Mouse (Mus musculus) heart, adult 18-20 months (tissue): ENCODE data around the gene Homer3. TPM values are rescaled to one million over a fixed set of nuclear protein-coding genes. Genes with fewer than 3 reads are reported as not detected.

Source experiments
- DNase-seq, 2 experiments: peaks; one replicate each; pipeline ENCODE4 v3.0.0; 2021 to 2022; ENCODE audit warnings: mixed read lengths in 1 of 2
- total RNA-seq, 2 experiments: library from RNA; stranded (reverse); gene quantifications; 2 replicates each; pipeline ENCODE4 v1.2.3; 2021

Homer3 gene
- total RNA-seq, 2 experiments from 2014 or later = 7.7 to 8.4 TPM

DNA sequence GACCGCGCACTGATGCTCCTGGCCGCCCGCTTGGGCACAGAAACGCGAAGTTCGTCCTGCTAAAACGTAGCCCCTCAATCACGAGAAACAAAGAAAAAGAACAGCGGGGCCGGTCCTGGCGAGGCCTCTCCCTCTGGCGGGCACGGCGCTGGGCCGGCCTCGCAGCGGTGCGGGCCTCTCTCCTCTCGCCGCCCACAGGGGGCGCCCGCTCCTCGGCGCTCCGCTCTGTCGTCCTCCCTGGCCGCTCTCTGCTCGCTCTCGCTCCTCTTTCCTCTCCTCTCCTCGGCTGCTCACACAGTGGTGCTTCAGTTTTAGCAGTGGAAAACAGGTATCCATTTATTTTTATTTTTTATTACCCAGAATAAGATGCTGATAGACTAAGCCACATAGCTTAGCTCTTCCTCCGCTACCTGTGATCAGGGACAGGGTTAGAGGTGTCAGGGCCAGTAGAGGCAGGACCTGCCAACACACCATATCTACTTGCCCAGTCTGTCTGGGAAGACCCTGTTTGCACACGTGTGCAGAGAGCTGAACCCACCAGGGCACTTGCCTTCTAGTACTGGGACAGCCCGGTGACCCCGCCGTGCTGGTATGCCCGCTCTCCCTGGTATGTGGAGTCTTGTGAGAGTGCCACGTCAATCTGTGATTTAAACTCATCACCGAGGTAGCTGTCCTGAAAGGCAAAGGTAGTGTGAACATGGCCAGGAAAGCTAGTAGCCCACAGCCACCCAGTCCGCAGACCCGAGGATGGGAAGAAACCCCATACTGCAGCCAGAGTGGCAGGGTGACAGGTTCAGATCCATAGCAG lies 49.6 kb downstream of the Homer3 start:
- peak; percentile 41 to 60 for DNase-seq

DNA sequence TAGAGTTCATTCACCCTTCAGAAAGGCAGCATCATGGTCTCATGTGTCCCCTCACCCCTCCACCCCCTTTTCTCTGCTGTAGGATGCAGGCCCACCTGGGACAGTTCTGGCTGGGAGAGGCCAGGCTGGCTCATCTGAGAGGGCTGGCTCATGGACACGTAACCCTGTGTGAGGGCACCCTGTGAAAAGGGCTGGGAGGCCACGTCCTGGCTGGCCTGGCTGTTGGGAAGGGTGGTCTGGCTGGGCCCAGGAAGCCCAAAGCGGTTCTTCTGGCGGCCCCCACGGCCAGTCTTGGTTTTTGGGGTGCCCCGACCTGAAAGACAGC lies 50.2 kb downstream of the Homer3 start:
- DNase-seq = no peak

DNA sequence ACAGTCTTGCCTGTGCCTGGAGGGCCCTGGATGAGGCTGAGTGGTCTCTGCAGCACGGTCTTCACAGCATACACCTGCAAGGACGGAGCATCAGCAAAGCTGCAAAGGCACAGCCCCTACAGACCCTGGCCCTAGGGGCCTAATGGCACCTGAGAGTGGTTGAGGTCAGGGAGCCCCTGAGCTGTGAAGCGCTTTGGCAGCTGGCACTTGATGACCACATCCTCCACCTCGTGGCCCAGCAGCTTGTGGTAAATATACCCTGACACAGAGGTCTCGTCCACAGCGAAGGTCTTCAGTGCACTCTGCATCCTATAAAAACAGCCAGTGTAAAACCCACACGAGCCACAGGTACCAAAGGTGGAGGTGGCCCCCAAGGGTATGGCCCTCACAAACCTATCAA lies 56.3 kb downstream of the Homer3 start:
- no peak for DNase-seq

DNA sequence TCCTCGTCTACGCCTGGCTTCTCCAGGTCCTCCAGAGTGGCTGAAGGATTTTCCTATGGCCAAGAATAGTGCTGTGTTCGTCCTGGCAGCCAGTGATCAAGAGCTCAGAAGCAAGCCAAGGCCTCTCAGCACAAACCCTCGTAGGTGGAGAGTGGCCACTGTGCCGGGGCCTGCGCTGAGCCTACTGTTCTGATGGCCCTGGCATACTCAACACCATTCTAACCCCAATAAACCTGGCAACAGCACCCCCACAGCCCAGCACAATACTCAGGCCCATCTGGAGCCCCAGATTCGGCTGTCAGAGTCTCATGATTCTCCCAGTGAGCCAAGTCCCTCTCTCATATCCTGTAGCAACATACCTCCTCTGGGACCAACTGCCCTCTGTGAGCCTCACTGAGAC lies 58.0 kb downstream of the Homer3 start:
- DNase-seq = no peak

DNA sequence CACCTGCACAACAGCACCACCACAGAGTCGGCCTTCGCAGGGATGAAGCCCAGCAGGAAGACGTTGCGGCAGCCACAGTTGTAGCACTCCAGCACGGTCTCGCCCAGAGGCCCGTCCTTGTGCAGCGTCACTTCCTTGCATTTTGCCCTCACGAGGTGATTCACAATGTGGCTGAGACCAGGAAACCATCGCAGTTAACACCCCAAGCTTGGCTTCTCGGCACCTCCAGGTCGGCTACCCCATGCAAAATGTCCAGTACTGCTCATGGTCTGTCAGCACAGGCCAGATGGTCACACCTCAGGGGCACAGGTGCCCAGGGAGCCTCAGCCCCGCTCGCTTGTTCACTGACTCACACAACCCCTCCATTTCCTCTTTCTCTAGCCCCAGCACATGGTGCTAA lies 59.4 kb downstream of the Homer3 start:
- DNase-seq = no peak

DNA sequence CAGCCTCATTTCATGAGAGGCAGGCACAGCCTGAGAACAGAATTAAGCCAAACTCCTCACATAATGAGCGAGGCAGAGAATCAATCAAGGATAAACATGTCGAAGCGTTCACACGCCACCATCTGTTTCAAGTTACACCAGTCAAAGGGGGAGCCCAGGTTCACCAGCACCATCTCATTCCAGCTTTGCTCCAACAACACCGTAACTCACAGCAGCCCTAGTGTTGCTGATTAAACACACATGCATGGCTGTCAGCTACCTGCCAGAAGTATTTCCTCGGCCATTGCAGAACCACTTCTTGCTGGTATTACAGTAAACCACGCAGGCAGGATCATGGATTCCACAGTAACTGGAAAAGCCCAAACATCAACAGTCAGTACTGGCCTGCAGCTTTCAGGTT lies 60.4 kb downstream of the Homer3 start:
- DNase-seq = no peak

DNA sequence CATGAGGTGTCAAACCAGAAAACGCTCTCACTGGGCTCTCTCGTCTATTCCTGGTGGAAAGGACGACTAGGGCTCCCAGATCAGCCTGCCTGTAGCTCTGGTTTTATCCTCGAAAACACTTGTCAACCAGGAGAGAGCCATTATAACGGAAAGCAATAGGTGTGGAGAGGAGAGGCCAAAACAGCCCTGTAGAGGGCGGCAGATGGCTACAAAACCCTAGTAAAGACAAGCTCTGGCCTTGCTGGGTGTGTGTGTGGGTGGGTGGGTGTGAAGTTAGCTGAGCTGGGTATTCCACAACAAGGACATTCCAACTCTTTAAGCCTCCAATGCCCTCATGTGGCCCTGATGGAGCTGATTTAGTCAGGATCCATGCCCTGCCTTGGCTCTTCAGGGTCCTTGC lies 61.1 kb downstream of the Homer3 start:
- peak in 1 of 2 experiments; percentile 55 for DNase-seq

Other genes starting within 250 kb of the Homer3 start
- gene Mau2, start 240.1 kb upstream of the Homer3 start, total RNA-seq = 10 to 100 TPM; 30.7 to 32.2 TPM
- gene Sugp1, start 240.0 kb upstream of the Homer3 start, total RNA-seq = 10 to 100 TPM; 15.8 to 17.6 TPM
- 1 to 10 TPM in 1 of 2 experiments, under 1 TPM in 1; 0.52 to 1.4 TPM for gene Tm6sf2, start 209.9 kb upstream of the Homer3 start, total RNA-seq
- gene Hapln4, start 199.4 kb upstream of the Homer3 start, total RNA-seq = under 1 TPM in 1 of 2 experiments, not detected in 1; 0.08 TPM
- gene Ncan, start 162.0 kb upstream of the Homer3 start, total RNA-seq = under 1 TPM in 1 of 2 experiments, not detected in 1; 0.03 TPM
- 1 to 10 TPM; 7.5 to 7.9 TPM for gene Nr2c2ap, start 151.5 kb upstream of the Homer3 start, total RNA-seq
- gene Rfxank, start 143.7 kb upstream of the Homer3 start, total RNA-seq = 10 to 100 TPM; 19.8 to 19.9 TPM
- gene Borcs8, start 143.3 kb upstream of the Homer3 start, total RNA-seq = 10 to 100 TPM; 17.6 to 28.5 TPM
- under 1 TPM in 1 of 2 experiments, not detected in 1; 0.31 TPM for gene Mef2b, start 143.1 kb upstream of the Homer3 start, total RNA-seq
- 100 to 1,000 TPM in 1 of 2 experiments, 10 to 100 TPM in 1; 90.1 to 101 TPM for gene Tmem161a, start 110.5 kb upstream of the Homer3 start, total RNA-seq
- gene Slc25a42, start 70.5 kb upstream of the Homer3 start, total RNA-seq = 10 to 100 TPM; 53.5 to 54.8 TPM
- 10 to 100 TPM; 37.3 to 39.1 TPM for gene Sugp2, start 48.6 kb upstream of the Homer3 start, total RNA-seq
- gene Armc6, start 48.4 kb upstream of the Homer3 start, total RNA-seq = 1 to 10 TPM; 6.8 to 7.8 TPM
- gene Ddx49, start 19.7 kb downstream of the Homer3 start, total RNA-seq = 10 to 100 TPM; 27.4 to 34.6 TPM
- 100 to 1,000 TPM; 157 to 174 TPM for gene Cope, start 19.7 kb downstream of the Homer3 start, total RNA-seq
- under 1 TPM; 0.55 to 0.57 TPM for gene Cers1, start 32.9 kb downstream of the Homer3 start, total RNA-seq
- gene Gdf1, start 47.0 kb downstream of the Homer3 start, total RNA-seq = under 1 TPM in 1 of 2 experiments, not detected in 1; 0.28 TPM
- 10 to 100 TPM; 46.1 to 46.8 TPM for gene Upf1, start 70.5 kb downstream of the Homer3 start, total RNA-seq
- 1 to 10 TPM; 5.1 to 6.6 TPM for gene Comp, start 90.7 kb downstream of the Homer3 start, total RNA-seq
- 1 to 10 TPM; 7.8 to 9.0 TPM for gene Crtc1, start 156.8 kb downstream of the Homer3 start, total RNA-seq
- gene Klhl26, start 194.1 kb downstream of the Homer3 start, total RNA-seq = 1 to 10 TPM; 8.4 to 9.7 TPM
- gene Tmem59l, start 204.5 kb downstream of the Homer3 start, total RNA-seq = not detected
- under 1 TPM; 0.20 to 0.62 TPM for gene Crlf1, start 210.3 kb downstream of the Homer3 start, total RNA-seq
- gene Rex1bd, start 223.9 kb downstream of the Homer3 start, total RNA-seq = 100 to 1,000 TPM; 113 to 128 TPM
- gene Uba52, start 228.0 kb downstream of the Homer3 start, total RNA-seq = 1,000 to 10,000 TPM; 1,328 to 1,514 TPM
- gene Fkbp8, start 244.9 kb downstream of the Homer3 start, total RNA-seq = 100 to 1,000 TPM; 120 to 129 TPM
- 100 to 1,000 TPM in 1 of 2 experiments, 10 to 100 TPM in 1; 92.4 to 107 TPM for gene Kxd1, start 245.1 kb downstream of the Homer3 start, total RNA-seq